Comparison of ENCODE assay signal across 8 mouse cellular contexts in the genomic region with DNA sequence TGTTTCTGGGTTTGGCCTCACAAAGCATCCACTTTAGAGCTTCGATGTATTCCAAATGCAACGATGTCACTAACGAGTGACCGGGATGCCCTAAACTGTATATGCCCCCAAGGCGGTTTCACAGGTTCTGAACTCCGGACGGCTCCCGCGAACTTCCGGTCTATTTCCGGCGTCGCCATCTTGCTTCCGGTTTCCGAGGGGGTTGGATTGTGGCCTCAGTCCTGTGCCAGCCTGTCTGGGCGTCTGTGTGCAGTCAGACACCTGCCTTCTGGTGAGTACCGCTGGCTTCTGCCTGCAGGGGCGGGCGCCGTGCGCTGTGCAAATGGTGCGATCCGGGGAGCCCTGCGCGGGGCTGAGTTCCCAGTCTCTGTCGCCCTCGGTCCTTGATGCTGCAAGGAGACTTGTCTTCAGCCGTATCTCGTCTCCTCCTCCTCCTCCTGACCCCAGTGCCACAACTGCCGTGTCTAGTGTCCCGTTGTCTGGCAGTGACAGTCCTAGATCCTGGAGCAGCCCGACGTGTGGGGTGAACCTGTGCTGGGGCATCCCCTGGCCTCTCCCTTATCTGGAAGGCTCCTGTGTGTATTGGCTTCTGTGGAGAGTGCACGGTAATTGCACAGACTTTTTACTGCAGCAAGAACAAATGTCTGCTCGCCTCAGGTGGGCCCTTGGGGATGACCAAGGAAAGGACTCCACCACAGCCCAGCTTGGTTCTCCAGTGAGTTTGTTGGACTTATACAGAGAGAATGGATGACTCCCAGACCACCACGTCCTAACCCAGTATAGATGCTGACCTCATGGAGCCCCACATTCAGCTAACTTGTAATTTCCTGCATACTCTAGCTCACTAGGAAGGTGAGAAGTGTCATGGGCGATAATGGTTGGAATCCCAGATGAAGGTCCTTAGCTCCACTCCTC. TPM values are rescaled to one million over a fixed set of nuclear protein-coding genes. Genes with fewer than 3 reads are reported as not detected.
A peak's percentile ranks its signal among the peaks of the same experiment; 100 is the strongest.
DNase-seq lines count a peak whose midpoint lies in the region; ATAC-seq lines count a peak whose summit lies in the region.

A gene (plus strand): TSS at position 178 of the 915 bp plus-strand sequence.

- peaks cover 11% of the 10 kb centered on the region for H3K4me1 ChIP-seq in embryonic facial prominence, embryonic 12.5 days
- H3K4me1 ChIP-seq in limb, embryonic 12.5 days (replicated peaks), result peaks cover 14% of the 10 kb centered on the region
- H3K4me1 ChIP-seq in midbrain, embryonic 14.5 days (ENCODE audit: control insufficient read depth, insufficient read depth, low read length), result 0 out of 2 replicates have a peak, but pooled peaks cover 8% of the 10 kb centered on the region

- 8% methylated on average over 37 of the region's 37 CpGs for WGBS in embryonic facial prominence, embryonic 12.5 days
- WGBS in limb, embryonic 12.5 days, result 4% methylated on average over 37 of the region's 37 CpGs
- 7% methylated on average over 37 of the region's 37 CpGs for WGBS in midbrain, embryonic 14.5 days

- H3K9ac ChIP-seq in embryonic facial prominence, embryonic 12.5 days, result peak within 1 kb of the TSS; percentile 76
- peak within 1 kb of the TSS; percentile 78 for H3K9ac ChIP-seq in limb, embryonic 12.5 days (replicated peaks)
- peak within 1 kb of the TSS; percentile 84 for H3K9ac ChIP-seq in midbrain, embryonic 14.5 days (replicated peaks; ENCODE audit: low read length)

- H3K27me3 ChIP-seq in embryonic facial prominence, embryonic 12.5 days, result no peaks in the 10 kb centered on the region
- no peaks in the 10 kb centered on the region for H3K27me3 ChIP-seq in limb, embryonic 12.5 days
- H3K27me3 ChIP-seq in midbrain, embryonic 14.5 days (ENCODE audit: control insufficient read depth, insufficient read depth, low read length), result no peaks in the 10 kb centered on the region

- H3K36me3 ChIP-seq in embryonic facial prominence, embryonic 12.5 days, result 0 out of 2 replicates have a peak, but pooled peaks cover 9% of the 10 kb centered on the region
- peaks cover 28% of the 10 kb centered on the region for H3K36me3 ChIP-seq in limb, embryonic 12.5 days
- peaks cover 33% of the 10 kb centered on the region for H3K36me3 ChIP-seq in midbrain, embryonic 14.5 days (ENCODE audit: control insufficient read depth, insufficient read depth, low read length)

- H3K27ac ChIP-seq in embryonic facial prominence, embryonic 12.5 days, result peak within 1 kb of the TSS; percentile 73
- peak within 1 kb of the TSS; percentile 82 for H3K27ac ChIP-seq in limb, embryonic 12.5 days
- peak within 1 kb of the TSS; percentile 89 for H3K27ac ChIP-seq in midbrain, embryonic 14.5 days (replicated peaks; ENCODE audit: low read depth, low read length)

- H3K4me3 ChIP-seq in embryonic facial prominence, embryonic 12.5 days, result peak within 1 kb of the TSS; percentile 67
- H3K4me3 ChIP-seq in limb, embryonic 12.5 days (replicated peaks), result peak within 1 kb of the TSS; percentile 74
- H3K4me3 ChIP-seq in midbrain, embryonic 14.5 days (replicated peaks; ENCODE audit: low read depth, low read length), result peak within 1 kb of the TSS; percentile 70

- H3K4me2 ChIP-seq in embryonic facial prominence, embryonic 12.5 days (replicated peaks), result peak within 1 kb of the TSS; percentile 73
- H3K4me2 ChIP-seq in limb, embryonic 12.5 days, result peak within 1 kb of the TSS; percentile 80
- H3K4me2 ChIP-seq in midbrain, embryonic 14.5 days (ENCODE audit: low read length), result peak within 1 kb of the TSS; percentile 84

- no peaks in the 10 kb centered on the region for H3K9me3 ChIP-seq in embryonic facial prominence, embryonic 12.5 days
- no peaks in the 10 kb centered on the region for H3K9me3 ChIP-seq in limb, embryonic 12.5 days
- H3K9me3 ChIP-seq in midbrain, embryonic 14.5 days (ENCODE audit: control insufficient read depth, low read length), result no peaks in the 10 kb centered on the region

- peak; percentile 77 for DNase-seq in 3134 (ENCODE audit: extremely low read depth, insufficient read length, low spot score)
- DNase-seq in adrenal gland, postnatal 36 days, result peak; percentile 85 to 89
- DNase-seq in heart, adult 18-20 months, result peak; percentile 80 to 84
- DNase-seq in kidney, adult 18-20 months, result peak; percentile 84
- DNase-seq in midbrain, embryonic 14.5 days, result peak; percentile 91
- peak; percentile 72 for DNase-seq in spleen, adult 12 weeks (ENCODE audit: low spot score)

- ATAC-seq in embryonic facial prominence, embryonic 12.5 days (ENCODE audit: insufficient number of reproducible peaks, insufficient read depth, low FRiP score, low TSS enrichment), result peak; percentile 92
- ATAC-seq in limb, embryonic 12.5 days (ENCODE audit: insufficient number of reproducible peaks, insufficient read depth, low FRiP score, low TSS enrichment, low read depth), result peak; percentile 89
- ATAC-seq in midbrain, embryonic 14.5 days (ENCODE audit: low FRiP score, low TSS enrichment), result peak; percentile 84

RNA-seq across cellular contexts. Expression of the gene that starts here (rescaled TPM):
- 1 to 10 TPM; 4.4 to 6.2 TPM for total RNA-seq in adrenal gland, postnatal 36 days (2021)
- 10.1 and 10.7 TPM in 2 replicates for polyA plus RNA-seq in embryonic facial prominence, embryonic 12.5 days (2016; fragmentation: Nextera tagmentation; extraction: Ambion mirVana)
- total RNA-seq in heart, adult 18-20 months (2021), result 1 to 10 TPM; 1.6 to 2.3 TPM
- 8.9 and 11.0 TPM in 2 replicates for polyA plus RNA-seq in limb, embryonic 12.5 days (2016; fragmentation: Nextera tagmentation; extraction: Ambion mirVana)
- 9.1 and 14.4 TPM in 2 replicates for polyA plus RNA-seq in midbrain, embryonic 14.5 days (2014; fragmentation: Nextera tagmentation; extraction: Ambion mirVana)

Comparison
In these comparisons a context has a peak if more than half of its experiments do, and no peak if none do; other contexts are left out.
1. Peak in every context shown above with its lines: DNase-seq, ATAC-seq, H3K4me3 ChIP-seq and H3K27ac ChIP-seq.